Mouse (Mus musculus): ENCODE data around the gene Ppm1j. TPM values are rescaled to one million over a fixed set of nuclear protein-coding genes. Genes with fewer than 3 reads are reported as not detected.
A peak's percentile ranks its signal among the peaks of the same experiment; 100 is the strongest.

Gene Ppm1j
- total RNA-seq, 1 experiment, result 25.7 TPM

GRCm38 (mm10) chr3:104789822-104790221 is 9.0 kb downstream of the Ppm1j start:
- Histone ChIP-seq H3K9me3 (ENCODE audit: control insufficient read depth, insufficient read depth, low read depth, low read length) (no peaks in the 10 kb centered on the region), H3K27ac (ENCODE audit: insufficient read depth, low read depth, low read length, poor library complexity, severe bottlenecking) (no peak overlapping the region), H3K36me3 (ENCODE audit: control insufficient read depth, insufficient read depth, low read length, poor library complexity, severe bottlenecking) (peaks cover 20% of the 10 kb centered on the region), H3K4me1 (ENCODE audit: control insufficient read depth in 2 of 2, insufficient read depth in 2 of 2, low read length in 2 of 2, poor library complexity in 1 of 2) (peaks cover 13 to 27% of the 10 kb centered on the region in 2 experiments), H3K9ac (ENCODE audit: insufficient read depth, low read depth, low read length, poor library complexity, severe bottlenecking) (peak overlapping the region; percentile 76), H3K4me3 (ENCODE audit: insufficient read depth in 1 of 2, low read depth in 1 of 2, low read length in 2 of 2, poor library complexity in 1 of 2, severe bottlenecking in 1 of 2) (peak overlapping the region; percentile 79 to 96)
- in situ Hi-C loops (cut with MboI; ENCODE audit: low sequenced_read_pairs in 2 of 2, unreplicated experiment in 2 of 2), result no loop called here
- TF ChIP-seq ZNF384 (IDR thresholded peaks at IDR 0.05; ENCODE audit: low read depth, low read length) (no peak), CHD2 (IDR thresholded peaks at IDR 0.05; ENCODE audit: low read depth, low read length) (no peak), ZC3H11A (IDR thresholded peaks at IDR 0.05; ENCODE audit: borderline replicate concordance, low read depth, low read length) (no peak), MAFK (IDR thresholded peaks at IDR 0.05; ENCODE audit: insufficient read depth, low read depth, low read length) (no peak), HCFC1 (IDR thresholded peaks at IDR 0.05; ENCODE audit: borderline replicate concordance, insufficient read depth, low read length) (no peak)
- no peak for DNase-seq (ENCODE audit: low read depth, low spot score)

- Histone ChIP-seq H3K4me1 (ENCODE audit: control insufficient read depth in 2 of 2, insufficient read depth in 2 of 2, low read length in 2 of 2, poor library complexity in 1 of 2) (peaks cover 14 to 30% of the 10 kb centered on the region in 2 experiments), H3K9ac (ENCODE audit: insufficient read depth, low read depth, low read length, poor library complexity, severe bottlenecking) (peak overlapping the region; percentile 76; the same call in 1 of the 2 replicates), H3K27ac (ENCODE audit: insufficient read depth, low read depth, low read length, poor library complexity, severe bottlenecking) (no peak overlapping the region), H3K9me3 (ENCODE audit: control insufficient read depth, insufficient read depth, low read depth, low read length) (no peaks in the 10 kb centered on the region), H3K36me3 (ENCODE audit: control insufficient read depth, insufficient read depth, low read length, poor library complexity, severe bottlenecking) (peaks cover 24% of the 10 kb centered on the region), H3K4me3 (ENCODE audit: insufficient read depth in 1 of 2, low read depth in 1 of 2, low read length in 2 of 2, poor library complexity in 1 of 2, severe bottlenecking in 1 of 2) (peak overlapping the region in 1 of 2 experiments; percentile 96; a peak in 1 of 4 replicates)
- in situ Hi-C loops (cut with MboI; ENCODE audit: low sequenced_read_pairs in 2 of 2, unreplicated experiment in 2 of 2), result no loop called here
- DNase-seq (ENCODE audit: low read depth, low spot score), result no peak
- TF ChIP-seq ZC3H11A (IDR thresholded peaks at IDR 0.05; ENCODE audit: borderline replicate concordance, low read depth, low read length) (no peak), CHD2 (IDR thresholded peaks at IDR 0.05; ENCODE audit: low read depth, low read length) (no peak), MAFK (IDR thresholded peaks at IDR 0.05; ENCODE audit: insufficient read depth, low read depth, low read length) (no peak), HCFC1 (IDR thresholded peaks at IDR 0.05; ENCODE audit: borderline replicate concordance, insufficient read depth, low read length) (no peak), ZNF384 (IDR thresholded peaks at IDR 0.05; ENCODE audit: low read depth, low read length) (no peak)
These were observed 9.6 kb downstream of the Ppm1j start for GRCm38 (mm10) chr3:104790401-104790937.

GRCm38 (mm10) chr3:104791017-104791416 is 10.2 kb downstream of the Ppm1j start:
- in situ Hi-C loops (cut with MboI; ENCODE audit: low sequenced_read_pairs in 2 of 2, unreplicated experiment in 2 of 2), result no loop called here
- Histone ChIP-seq H3K4me3 (ENCODE audit: insufficient read depth in 1 of 2, low read depth in 1 of 2, low read length in 2 of 2, poor library complexity in 1 of 2, severe bottlenecking in 1 of 2) (no peak overlapping the region), H3K4me1 (ENCODE audit: control insufficient read depth in 2 of 2, insufficient read depth in 2 of 2, low read length in 2 of 2, poor library complexity in 1 of 2) (peaks cover 18 to 36% of the 10 kb centered on the region in 2 experiments), H3K36me3 (ENCODE audit: control insufficient read depth, insufficient read depth, low read length, poor library complexity, severe bottlenecking) (peaks cover 25% of the 10 kb centered on the region), H3K9me3 (ENCODE audit: control insufficient read depth, insufficient read depth, low read depth, low read length) (no peaks in the 10 kb centered on the region), H3K9ac (ENCODE audit: insufficient read depth, low read depth, low read length, poor library complexity, severe bottlenecking) (no peak overlapping the region), H3K27ac (ENCODE audit: insufficient read depth, low read depth, low read length, poor library complexity, severe bottlenecking) (no peak overlapping the region)
- no peak for DNase-seq (ENCODE audit: low read depth, low spot score)
- no peak for TF ChIP-seq CHD2 (IDR thresholded peaks at IDR 0.05; ENCODE audit: low read depth, low read length)
- no peak for TF ChIP-seq MAFK (IDR thresholded peaks at IDR 0.05; ENCODE audit: insufficient read depth, low read depth, low read length)
- TF ChIP-seq ZC3H11A (IDR thresholded peaks at IDR 0.05; ENCODE audit: borderline replicate concordance, low read depth, low read length), result no peak
- TF ChIP-seq ZNF384 (IDR thresholded peaks at IDR 0.05; ENCODE audit: low read depth, low read length), result no peak
- TF ChIP-seq HCFC1 (IDR thresholded peaks at IDR 0.05; ENCODE audit: borderline replicate concordance, insufficient read depth, low read length), result no peak

- Histone ChIP-seq H3K9me3 (ENCODE audit: control insufficient read depth, insufficient read depth, low read depth, low read length) (no peaks in the 10 kb centered on the region), H3K4me3 (ENCODE audit: insufficient read depth in 1 of 2, low read depth in 1 of 2, low read length in 2 of 2, poor library complexity in 1 of 2, severe bottlenecking in 1 of 2) (no peak overlapping the region), H3K36me3 (ENCODE audit: control insufficient read depth, insufficient read depth, low read length, poor library complexity, severe bottlenecking) (peaks cover 31% of the 10 kb centered on the region), H3K4me1 (ENCODE audit: control insufficient read depth in 2 of 2, insufficient read depth in 2 of 2, low read length in 2 of 2, poor library complexity in 1 of 2) (peaks cover 20 to 42% of the 10 kb centered on the region in 2 experiments), H3K9ac (ENCODE audit: insufficient read depth, low read depth, low read length, poor library complexity, severe bottlenecking) (no peak overlapping the region), H3K27ac (ENCODE audit: insufficient read depth, low read depth, low read length, poor library complexity, severe bottlenecking) (no peak overlapping the region)
- DNase-seq (ENCODE audit: low read depth, low spot score), result no peak
- TF ChIP-seq ZNF384 (IDR thresholded peaks at IDR 0.05; ENCODE audit: low read depth, low read length), result no peak
- in situ Hi-C loops (cut with MboI; ENCODE audit: low sequenced_read_pairs in 2 of 2, unreplicated experiment in 2 of 2), result no loop called here
These were observed 10.8 kb downstream of the Ppm1j start for GRCm38 (mm10) chr3:104791671-104792070.
